Mouse (Mus musculus) adrenal gland, adult (tissue): ENCODE measurements around the gene Fam19a1.

ENCODE experiments used
- DNase-seq, 2 experiments: peaks; one replicate each; pipeline ENCODE4 v3.0.0; 2022 to 2023; ENCODE audit warnings: low spot score in 1 of 2; ENCODE audit not compliant: inconsistent age in 2 of 2

Fam19a1 gene

DNA sequence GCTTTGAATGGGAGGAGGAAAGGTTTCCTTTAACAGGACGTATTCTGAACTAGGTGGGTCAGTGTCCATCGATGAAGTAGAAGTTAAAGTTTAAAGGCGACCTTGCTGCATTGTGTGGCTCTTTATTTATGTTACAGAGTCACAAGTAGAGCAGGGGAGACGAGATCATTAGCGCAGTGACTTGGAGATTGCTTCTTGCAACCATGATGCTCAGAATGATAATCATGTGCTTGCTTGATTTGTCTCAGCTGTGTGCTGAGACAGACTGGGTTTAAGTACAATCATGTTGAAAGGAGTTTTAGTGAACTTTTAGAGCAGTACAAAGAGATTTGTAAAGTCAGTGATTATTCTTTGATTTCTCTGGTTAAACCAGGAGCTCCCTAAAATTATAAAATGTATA, 536.3 kb downstream of the Fam19a1 start:
- no peak for DNase-seq

DNA sequence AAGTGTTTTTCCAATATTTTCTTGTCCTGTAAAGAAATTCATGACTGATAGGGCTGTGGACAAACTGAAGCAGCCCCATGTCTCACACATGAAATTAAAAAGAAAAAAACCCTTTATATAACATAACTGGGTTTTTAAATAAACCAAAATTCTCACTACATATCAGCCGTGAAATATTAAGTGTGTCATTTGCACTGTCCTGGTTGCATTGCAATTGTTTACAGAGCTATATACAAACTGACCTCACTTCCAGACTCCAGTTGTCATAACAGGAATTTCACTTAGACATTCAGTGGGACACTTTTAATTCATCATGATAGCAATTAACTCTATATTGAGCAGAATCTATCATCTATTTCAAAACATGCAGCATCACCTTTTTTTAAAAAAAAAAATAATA, 553.4 kb downstream of the Fam19a1 start:
- DNase-seq: no peak

GRCm38 (mm10) chr6:96677813-96678212, 564.9 kb downstream of the Fam19a1 start:
- no peak for DNase-seq
